Mouse (Mus musculus): ENCODE measurements around the gene Rnasek. TPM values are rescaled to one million over a fixed set of nuclear protein-coding genes. Genes with fewer than 3 reads are reported as not detected.
A peak's percentile ranks its signal among the peaks of the same experiment; 100 is the strongest.

Gene Rnasek
- 100 to 1,000 TPM; 152 to 326 (median 207) TPM for total RNA-seq (2022)

DNA sequence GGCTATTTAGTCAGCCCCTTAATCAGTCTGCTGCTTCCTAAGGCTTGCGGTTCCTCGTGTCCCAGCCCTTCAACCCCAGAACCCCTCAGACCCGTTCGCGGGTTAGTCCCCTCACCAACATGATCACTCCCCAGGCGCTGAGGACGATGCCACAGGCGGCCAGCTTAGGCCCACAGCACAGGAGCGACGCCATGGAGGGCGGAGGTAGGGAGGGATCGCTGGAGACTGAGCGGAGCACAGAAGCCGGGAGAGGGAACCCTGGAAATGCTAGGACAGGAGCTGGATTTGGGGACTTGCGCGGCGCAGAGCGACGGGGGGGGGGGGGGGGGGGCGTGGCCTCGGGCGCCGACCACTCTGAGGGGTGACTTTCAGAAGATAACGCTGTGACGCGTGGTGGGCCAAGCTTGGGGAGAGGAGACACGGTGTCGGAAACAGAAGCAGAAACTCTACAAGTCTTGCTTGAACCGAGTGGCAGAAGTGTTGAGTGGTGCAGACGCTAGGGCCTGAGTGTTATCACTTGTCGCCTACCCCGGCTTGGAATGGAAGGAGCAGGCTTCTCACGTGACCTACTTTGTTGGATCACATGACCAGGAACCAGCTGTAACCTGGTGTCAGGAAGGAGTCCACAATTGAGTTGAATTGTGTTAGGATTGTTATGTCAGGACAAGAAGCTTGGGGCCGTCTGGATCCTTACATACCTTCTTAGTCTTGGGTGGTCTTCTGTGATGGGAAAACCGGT, at the start of gene Rnasek, which contains the start of gene Gm21988:
Gene Rnasek (minus strand): TSS at position 302 of the 739 bp plus-strand sequence.
Gene Gm21988 (minus strand): TSS at position 290 of the 739 bp plus-strand sequence.
- DNase-seq, result peak; percentile 75

GRCm38 (mm10) chr11:70289236-70289635, 49.6 kb upstream of the Rnasek start:
- DNase-seq, result no peak

GRCm38 (mm10) chr11:70288102-70288501, 48.5 kb upstream of the Rnasek start:
- no peak for DNase-seq

GRCm38 (mm10) chr11:70285686-70286085, 46.0 kb upstream of the Rnasek start:
- no peak for DNase-seq

- no peak for DNase-seq
These were observed 45.1 kb upstream of the Rnasek start for GRCm38 (mm10) chr11:70284757-70285156.

GRCm38 (mm10) chr11:70283666-70284065, 44.0 kb upstream of the Rnasek start:
- DNase-seq, result no peak

DNA sequence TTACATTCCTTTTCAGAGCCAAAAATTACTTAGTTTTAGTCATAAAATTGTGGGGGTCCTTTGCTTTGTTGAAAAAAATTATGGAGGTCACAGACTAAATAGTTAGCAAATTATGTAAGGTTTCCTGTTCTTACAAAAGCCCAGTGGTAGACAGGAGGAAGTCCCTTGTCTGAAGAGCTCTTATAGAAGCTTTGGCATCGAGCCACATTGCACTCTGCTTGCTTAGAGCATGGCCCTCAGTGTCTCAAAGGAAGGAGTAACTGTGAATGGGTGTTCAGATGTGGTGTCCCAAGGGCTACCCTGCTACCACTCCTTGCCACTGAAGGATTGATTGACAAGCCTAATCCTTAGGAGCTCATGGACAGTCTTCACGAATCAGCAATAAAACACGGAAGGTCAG, 40.8 kb upstream of the Rnasek start:
- no peak for DNase-seq

GRCm38 (mm10) chr11:70278961-70279360, 39.3 kb upstream of the Rnasek start:
- no peak for DNase-seq

DNA sequence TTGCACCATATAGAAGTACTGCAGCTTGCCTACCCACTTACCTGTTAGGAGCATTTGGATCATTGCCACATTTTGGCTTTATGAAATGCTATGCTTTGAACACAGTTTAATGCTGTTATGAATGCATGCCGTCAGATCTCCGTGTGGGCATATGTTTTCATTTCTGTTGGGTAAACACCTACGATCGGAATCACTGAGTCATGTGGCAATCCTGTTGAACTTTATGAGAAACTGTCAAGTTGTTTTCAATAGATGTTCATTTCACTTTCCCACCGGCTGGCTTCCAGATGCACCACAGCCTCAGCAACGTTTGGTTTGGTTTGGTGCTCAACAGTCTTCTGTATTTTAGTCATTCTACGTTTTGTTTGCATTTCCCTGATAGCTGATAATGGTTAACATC, 32.0 kb upstream of the Rnasek start:
- DNase-seq, result no peak

DNA sequence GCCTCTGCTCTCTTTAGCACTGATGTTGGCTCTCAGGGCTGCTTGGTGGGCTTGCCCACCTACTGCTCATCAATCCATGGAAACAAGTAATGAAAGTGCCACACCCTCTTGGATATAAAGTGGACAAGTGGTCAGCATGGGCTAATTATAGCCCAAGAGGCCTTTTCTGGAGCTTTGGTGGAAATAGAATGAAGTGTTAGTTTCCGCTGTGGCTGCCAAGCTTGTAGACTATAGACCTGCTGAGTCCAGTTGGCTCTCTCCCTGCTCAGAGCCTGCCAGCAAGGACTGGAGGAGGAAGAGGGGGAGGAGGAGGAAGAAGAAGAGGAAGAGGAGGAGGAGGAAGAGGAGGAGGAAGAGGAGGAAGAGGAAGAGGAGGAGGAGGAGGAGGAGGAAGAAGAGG, 26.8 kb upstream of the Rnasek start:
- no peak for DNase-seq

GRCm38 (mm10) chr11:70265819-70266218, 26.2 kb upstream of the Rnasek start:
- DNase-seq, result no peak

GRCm38 (mm10) chr11:70265252-70265651, 25.6 kb upstream of the Rnasek start:
- DNase-seq, result no peak

- DNase-seq, result no peak
These were observed 19.4 kb upstream of the Rnasek start for GRCm38 (mm10) chr11:70259035-70259434.

- no peak for DNase-seq
These were observed 15.4 kb upstream of the Rnasek start, which contains the start of gene Alox12 for GRCm38 (mm10) chr11:70254931-70255531. TSS of gene Alox12 (minus strand) at chr11:70255353.

GRCm38 (mm10) chr11:70254337-70254736, 14.7 kb upstream of the Rnasek start:
- DNase-seq, result no peak

- DNase-seq, result no peak
These were observed 12.2 kb upstream of the Rnasek start for GRCm38 (mm10) chr11:70251853-70252252.

GRCm38 (mm10) chr11:70250150-70250549, 10.5 kb upstream of the Rnasek start:
- no peak for DNase-seq

- no peak for DNase-seq
These were observed 7.6 kb upstream of the Rnasek start for GRCm38 (mm10) chr11:70247136-70247845.

- DNase-seq, result no peak
These were observed 2.9 kb upstream of the Rnasek start for GRCm38 (mm10) chr11:70242591-70242990.

DNA sequence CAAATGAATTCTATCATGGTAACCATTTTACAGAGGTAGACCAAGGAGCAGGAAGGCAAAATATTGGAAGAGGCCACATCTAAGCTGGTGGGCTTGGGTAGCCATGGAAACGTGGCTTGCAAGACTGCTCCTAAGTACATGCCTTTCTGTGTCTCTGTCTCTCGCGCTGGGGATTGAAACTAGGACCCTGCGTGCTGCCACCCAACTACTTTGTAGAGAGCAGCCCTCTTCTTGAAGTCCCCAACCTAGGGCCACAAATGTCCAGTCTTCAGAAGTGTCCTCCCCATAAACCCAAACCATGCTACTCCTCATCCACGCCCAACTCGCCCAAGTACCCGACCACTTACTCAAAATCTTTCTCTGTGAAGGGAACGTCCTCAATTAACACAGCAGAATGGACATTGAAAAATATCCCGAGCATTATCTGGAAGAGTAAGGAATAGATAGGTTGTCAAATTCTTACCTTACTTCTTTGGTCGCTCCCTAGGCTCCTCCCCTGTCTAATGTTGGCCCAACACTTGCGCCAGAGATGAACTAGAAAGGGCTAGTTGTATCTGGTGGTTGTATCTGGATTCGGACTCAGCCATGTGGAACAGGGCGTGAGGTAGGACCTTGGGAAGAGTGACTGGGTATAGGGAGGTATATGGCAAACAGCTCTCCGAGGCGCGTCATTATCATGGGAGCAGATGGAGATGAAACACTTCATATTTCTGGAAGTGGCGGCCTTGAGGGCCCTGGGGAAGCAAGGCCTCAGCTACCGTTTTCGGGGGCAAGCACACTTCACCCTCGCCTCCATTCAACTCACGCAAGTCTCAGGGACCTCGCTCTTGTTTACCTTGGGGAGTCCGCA, 826 bp downstream of the Rnasek start:
- no peak for DNase-seq

DNA sequence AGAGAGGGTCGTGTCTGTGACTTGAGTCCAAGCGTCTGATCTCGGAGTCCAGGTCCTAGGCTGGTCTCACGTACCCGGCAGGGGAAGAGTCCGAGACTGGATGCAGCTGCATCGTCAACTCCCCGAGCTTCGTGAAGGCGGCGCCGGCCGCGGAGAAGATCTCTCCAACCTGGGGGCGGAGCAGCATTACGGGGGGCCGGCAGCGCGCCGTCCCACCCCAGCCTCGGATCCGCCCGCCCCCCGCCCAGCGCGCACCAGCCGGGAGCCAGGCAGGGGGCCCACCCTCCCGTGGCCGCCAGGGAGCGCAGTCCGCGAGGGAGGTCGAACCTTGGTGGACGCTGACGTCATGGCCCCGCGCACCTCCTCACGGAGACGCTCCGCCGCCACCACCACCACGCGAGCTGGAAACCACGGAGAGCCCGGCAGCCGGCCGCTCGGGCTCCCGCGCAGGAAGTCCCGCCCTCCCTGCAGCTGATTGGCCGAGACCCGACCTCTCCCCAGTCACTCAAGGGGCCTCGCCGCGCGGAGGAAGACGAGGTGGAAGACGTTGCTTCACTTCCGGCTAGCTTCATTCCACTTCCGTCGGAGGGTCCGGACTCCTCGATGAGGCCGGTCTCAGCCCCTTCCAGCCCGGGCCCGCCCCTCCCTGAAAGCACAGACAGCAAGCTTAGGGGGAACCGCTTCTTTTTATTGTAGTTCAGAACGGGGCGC, 2.0 kb downstream of the Rnasek start, which contains the start of gene 0610010K14Rik:
Gene 0610010K14Rik (minus strand): TSS at position 458 of the 711 bp plus-strand sequence.
- DNase-seq, result peak; percentile 96

DNA sequence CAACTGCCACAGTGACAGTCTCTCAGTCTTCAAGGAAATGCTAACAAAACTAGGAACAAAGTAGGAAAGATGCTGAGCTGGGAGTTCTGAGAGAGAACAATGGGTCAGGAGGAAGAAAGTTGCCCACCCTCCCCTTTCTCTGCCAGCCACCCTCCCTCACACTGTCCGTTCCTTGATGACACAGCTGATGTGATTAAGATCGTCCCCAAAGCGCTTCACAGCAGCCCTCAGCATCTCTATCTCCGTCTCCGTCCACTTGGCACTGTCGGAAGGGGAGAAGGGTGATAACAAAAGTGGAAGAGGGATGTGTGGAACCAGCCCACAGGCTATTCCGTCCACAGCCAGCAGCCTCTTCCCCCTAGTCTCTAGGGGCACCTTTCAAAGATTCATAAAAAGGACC, 2.9 kb downstream of the Rnasek start:
- DNase-seq, result no peak
